Mouse (Mus musculus) embryonic fibroblast, embryonic 13.5 days (primary cell): ENCODE measurements around the gene Themis2.

ENCODE experiments used
- CTCF ChIP-seq: IDR thresholded peaks from 2 replicates; pipeline ENCODE4 v1.5.1; 2011; ENCODE audit warnings: mild to moderate bottlenecking, control low read depth, low read length, moderate library complexity, borderline replicate concordance; ENCODE audit not compliant: insufficient read depth
- POLR2A ChIP-seq: IDR thresholded peaks from 2 replicates; pipeline ENCODE4 v1.6.1; 2011; ENCODE audit warnings: low read depth, mild to moderate bottlenecking, control low read depth, low read length, moderate library complexity

- TF ChIP-seq POLR2A: no peak
- no peak for TF ChIP-seq CTCF
These were observed 7.7 kb upstream of the Themis2 start for GRCm38 (mm10) chr4:132803876-132804275.
